Mouse (Mus musculus) bone marrow, adult 2 months (tissue): ENCODE measurements around the gene Iars. TPM values are rescaled to one million over a fixed set of nuclear protein-coding genes. Genes with fewer than 3 reads are reported as not detected.

Experiments
- H3K27ac ChIP-seq: fragments of 200-500 bp; 2 replicates; pipeline ENCODE4 v1.5.1; 2012; ENCODE audit warnings: low read depth, mild to moderate bottlenecking, control low read depth, inconsistent platforms, low read length; ENCODE audit not compliant: control insufficient read depth, poor library complexity, insufficient read depth
- H3K4me1 ChIP-seq: fragments of 200-500 bp; 2 replicates; pipeline ENCODE4 v1.6.1; 2011; ENCODE audit warnings: low read length; ENCODE audit not compliant: control insufficient read depth, insufficient read depth
- H3K4me3 ChIP-seq: fragments of 200-500 bp; replicated peaks from 2 replicates; pipeline ENCODE3; 2011; ENCODE audit warnings: mild to moderate bottlenecking, low read depth, low read length, control low read depth; ENCODE audit not compliant: control insufficient read depth
- CTCF ChIP-seq: fragments of 200-500 bp; IDR thresholded peaks from 2 replicates; pipeline ENCODE4 v1.5.1; 2011; ENCODE audit warnings: low read length, control low read depth; ENCODE audit not compliant: control insufficient read depth, insufficient read depth
- POLR2A ChIP-seq: fragments of 200-500 bp; IDR thresholded peaks from 2 replicates; pipeline ENCODE4 v1.6.1; 2011; ENCODE audit warnings: low read depth, mild to moderate bottlenecking, control low read depth, low read length, borderline replicate concordance; ENCODE audit not compliant: control insufficient read depth
- WGBS: fragments of 180-500 bp; shearing (Covaris S2); methylation state at CpG from one replicate; pipeline ENCODE4 v1.1.7; 2018; 5-methylcytosine and 5-hydroxymethylcytosine counted together
- polyA plus RNA-seq: library from polyadenylated mRNA; stranded (reverse); fragments of >200 nt; gene quantifications from 2 replicates; pipeline ENCODE4 v1.2.4, GENCODE M21; 2011; ENCODE audit warnings: low replicate concordance; ENCODE audit not compliant: missing spikeins, insufficient read depth, insufficient read length

Gene Iars
- polyA plus RNA-seq, 1 experiment: 27.5 TPM

DNA sequence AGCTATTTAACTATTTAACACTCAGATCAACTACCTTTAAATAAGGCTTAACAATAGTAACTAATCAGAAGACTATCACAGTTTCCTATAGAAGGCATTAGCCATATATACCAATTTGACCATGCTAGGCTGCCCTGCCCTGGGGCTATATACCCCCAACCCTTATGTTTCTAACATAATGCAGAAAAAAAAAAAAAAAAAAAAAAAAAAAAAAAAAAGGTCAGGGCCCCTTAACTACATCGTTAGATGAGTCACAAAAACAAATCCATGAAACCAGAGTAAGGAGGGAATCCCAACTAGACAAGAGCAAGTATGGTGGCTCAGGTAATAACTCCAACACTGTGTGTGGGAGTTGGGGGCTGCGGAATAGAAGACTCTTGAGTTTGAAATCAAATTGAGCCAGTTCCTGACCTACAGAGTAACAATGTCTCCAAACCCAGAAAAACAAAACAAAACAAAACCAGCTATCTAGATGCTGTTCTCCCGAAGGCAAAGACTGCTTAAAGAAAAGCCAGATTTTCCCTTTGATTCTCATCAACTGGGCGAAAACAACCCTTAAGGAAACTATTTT, 30.0 kb upstream of the Iars start:
- H3K27ac ChIP-seq: no peak overlapping the region
- no peaks in the 10 kb centered on the region; the same call in none of the 2 replicates for H3K4me1 ChIP-seq
- 1% methylated on average over 4 of the region's 4 CpGs for WGBS
- no peak for TF ChIP-seq CTCF
- no peak for TF ChIP-seq POLR2A
- peak overlapping the region; percentile 93 for H3K4me3 ChIP-seq

DNA sequence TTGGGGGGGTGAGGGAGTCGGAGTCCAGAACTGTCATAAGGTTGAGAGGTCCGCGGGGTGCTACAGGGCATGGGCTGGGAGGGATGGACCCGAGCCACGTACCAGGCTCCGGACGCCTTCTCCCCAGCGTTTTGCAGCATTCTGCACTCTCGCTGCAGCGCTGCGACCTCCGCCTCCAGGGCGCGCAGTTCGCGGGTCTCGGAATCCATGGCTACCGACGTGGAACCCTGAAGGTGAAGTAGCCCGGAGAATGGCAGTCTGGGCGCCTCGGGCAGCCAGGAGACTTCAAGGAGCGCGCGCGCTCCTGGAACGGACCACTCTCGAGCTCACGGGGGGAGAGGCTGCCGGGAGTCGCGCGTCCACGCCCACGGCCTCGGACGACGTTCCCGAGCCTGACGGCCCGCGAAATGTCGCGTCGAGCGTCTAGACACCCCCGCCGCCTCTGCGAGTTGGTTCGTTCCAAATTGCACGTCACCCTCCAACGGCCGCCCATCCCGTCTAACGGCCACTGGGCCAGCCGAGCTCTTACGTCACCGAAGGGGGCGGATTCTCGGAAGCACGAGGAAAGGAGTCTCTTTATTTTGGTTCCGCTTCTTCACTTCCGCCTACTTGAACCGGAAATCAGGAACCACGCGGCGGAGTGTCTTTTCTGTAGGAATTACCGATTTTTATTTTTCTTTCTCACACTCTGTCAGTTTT, 29.3 kb upstream of the Iars start, which contains the start of the genes Cenpp and Nol8:
Gene Cenpp (minus strand): TSS at position 305 of the 699 bp plus-strand sequence.
Gene Nol8 (plus strand): TSS at position 598 of the 699 bp plus-strand sequence.
- peak within 1 kb of the TSS; percentile 93 for H3K4me3 ChIP-seq
- peak; percentile 65; the same call in 1 of the 2 replicates for TF ChIP-seq POLR2A
- no peak for TF ChIP-seq CTCF
- under 1% methylated on average over 68 of the region's 68 CpGs for WGBS
- no peaks in the 10 kb centered on the region; the same call in none of the 2 replicates for H3K4me1 ChIP-seq
- peak within 1 kb of the TSS; percentile 69 for H3K27ac ChIP-seq

DNA sequence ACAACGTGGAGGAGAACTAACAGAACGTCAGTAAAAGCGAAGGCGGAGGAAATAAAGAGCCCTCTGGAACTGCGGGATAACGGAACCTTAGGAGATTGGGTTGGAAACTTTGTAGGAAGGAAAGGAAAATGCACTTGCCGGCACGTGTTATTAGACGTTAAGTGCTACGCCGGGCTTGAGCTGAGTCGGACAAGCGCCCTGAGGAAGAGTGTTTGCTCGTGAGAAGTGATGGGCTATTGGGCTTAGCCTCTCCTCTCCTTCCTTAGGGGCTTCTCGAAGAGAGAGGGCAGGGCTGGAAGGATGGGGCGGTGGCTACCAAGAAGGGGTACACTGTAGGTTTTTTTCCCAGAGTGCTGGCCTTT, 28.7 kb upstream of the Iars start:
- H3K27ac ChIP-seq: no peak overlapping the region
- TF ChIP-seq POLR2A (no peak), CTCF (no peak)

DNA sequence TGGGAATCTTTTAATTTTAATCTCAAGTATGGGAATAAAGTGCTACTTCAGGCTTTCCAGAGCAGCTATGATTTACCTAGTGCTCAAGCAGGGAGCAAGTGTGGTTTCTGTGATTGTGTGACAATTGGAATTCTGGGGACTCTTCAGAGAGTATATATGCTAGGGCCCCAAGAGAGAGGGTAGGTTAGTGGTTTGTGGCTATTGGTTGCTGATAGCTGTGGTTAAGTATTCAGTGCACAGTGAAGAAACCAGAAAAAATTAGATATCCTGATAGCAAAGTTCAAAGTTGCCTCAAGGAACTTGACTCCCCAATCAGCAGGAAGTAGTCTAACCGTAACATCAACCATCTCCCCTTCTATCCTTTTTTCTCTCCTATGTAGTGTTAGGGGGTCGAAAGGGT, 4.1 kb upstream of the Iars start:
- Histone ChIP-seq H3K4me3 (no peak overlapping the region), H3K4me1 (no peaks in the 10 kb centered on the region; the same call in none of the 2 replicates), H3K27ac (no peak overlapping the region)
- TF ChIP-seq CTCF (no peak), POLR2A (no peak)
- 59% methylated on average over 2 of the region's 2 CpGs for WGBS

More for the DNA sequence above, 28.7 kb upstream of the Iars start:
- Histone ChIP-seq H3K4me3 (peak overlapping the region; percentile 68), H3K4me1 (no peaks in the 10 kb centered on the region; the same call in none of the 2 replicates)
- under 1% methylated on average over 16 of the region's 16 CpGs for WGBS

DNA sequence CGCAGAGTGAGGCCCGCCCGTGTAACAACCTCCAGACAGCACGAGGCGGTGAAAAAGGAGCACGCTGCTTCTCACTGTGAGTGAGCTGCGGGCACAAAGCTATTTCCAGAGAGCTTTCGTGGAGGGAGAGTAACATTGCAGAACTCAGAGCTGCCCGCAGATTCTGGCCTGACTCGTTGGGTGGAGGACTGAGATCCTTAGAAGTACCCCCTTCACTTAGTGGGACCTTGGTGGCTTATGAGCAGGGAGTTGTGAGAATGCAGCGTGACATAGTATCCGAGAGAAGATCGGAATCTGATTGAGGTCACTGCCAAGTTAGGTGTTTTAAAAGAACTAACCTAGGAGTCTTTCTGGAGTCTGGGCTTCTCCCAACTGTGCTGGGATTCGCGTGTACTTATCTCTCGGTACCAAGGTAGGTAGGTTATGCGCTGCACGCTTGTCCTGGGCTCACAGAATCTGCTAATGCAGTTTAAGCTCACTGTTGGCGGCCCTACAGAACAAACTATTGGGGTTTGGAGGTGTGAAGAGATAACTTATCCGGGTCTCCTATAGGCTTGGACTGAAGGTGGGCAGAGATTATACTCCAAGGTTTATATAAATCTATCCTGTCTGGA, 440 bp downstream of the Iars start:
- Histone ChIP-seq H3K27ac (peak overlapping the region; percentile 49), H3K4me3 (peak overlapping the region; percentile 92), H3K4me1 (no peaks in the 10 kb centered on the region; the same call in none of the 2 replicates)
- WGBS: under 1% methylated on average over 20 of the region's 20 CpGs
- TF ChIP-seq POLR2A: no peak
- TF ChIP-seq CTCF: no peak

DNA sequence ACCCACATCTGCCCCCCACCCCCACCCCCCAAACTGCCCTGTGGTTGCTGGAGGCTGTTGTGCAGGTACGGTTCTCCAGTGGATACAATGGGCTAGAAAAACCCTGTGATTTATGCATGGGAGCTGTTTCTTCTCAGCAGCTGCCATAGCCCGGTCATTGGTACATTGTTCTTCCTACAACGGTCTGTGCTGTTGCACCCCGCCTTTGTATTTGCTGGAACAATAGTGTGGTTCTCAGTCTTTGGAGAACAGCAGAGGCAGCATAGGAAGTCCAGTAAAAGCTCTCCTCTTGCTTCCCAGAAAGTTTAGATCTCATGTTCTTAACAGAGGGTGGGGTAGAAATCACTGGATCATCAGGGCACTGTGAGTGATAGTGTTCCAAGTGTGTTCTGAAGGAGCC, 2.4 kb downstream of the Iars start:
- Histone ChIP-seq H3K4me3 (no peak overlapping the region), H3K27ac (no peak overlapping the region), H3K4me1 (no peaks in the 10 kb centered on the region; the same call in none of the 2 replicates)
- TF ChIP-seq CTCF: no peak
- no peak for TF ChIP-seq POLR2A
- WGBS: 66% methylated on average over 4 of the region's 4 CpGs

DNA sequence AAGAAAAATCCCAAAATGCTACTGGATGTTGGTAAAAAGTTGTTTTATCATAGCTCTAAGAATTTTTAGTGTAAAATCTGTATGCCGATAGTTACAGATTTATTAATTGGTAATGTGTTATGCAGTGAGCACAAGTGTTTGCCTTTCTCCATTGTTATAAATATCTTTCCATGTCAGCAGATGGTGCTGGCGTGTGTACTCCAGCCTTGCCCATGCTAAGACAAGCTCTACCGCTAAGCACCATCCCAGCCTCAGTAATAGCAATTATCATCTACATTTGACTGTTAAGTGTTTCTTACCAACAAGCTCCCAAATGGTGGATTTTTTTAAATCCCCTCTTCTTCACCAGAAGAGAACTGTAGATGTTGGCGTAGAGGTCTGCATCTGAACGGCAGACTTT, 9.2 kb downstream of the Iars start:
- no peak overlapping the region for H3K4me3 ChIP-seq
- no peak overlapping the region for H3K27ac ChIP-seq
- no peak for TF ChIP-seq CTCF
- TF ChIP-seq POLR2A: no peak
- WGBS: 95% methylated on average over 5 of the region's 5 CpGs
- no peaks in the 10 kb centered on the region for H3K4me1 ChIP-seq

DNA sequence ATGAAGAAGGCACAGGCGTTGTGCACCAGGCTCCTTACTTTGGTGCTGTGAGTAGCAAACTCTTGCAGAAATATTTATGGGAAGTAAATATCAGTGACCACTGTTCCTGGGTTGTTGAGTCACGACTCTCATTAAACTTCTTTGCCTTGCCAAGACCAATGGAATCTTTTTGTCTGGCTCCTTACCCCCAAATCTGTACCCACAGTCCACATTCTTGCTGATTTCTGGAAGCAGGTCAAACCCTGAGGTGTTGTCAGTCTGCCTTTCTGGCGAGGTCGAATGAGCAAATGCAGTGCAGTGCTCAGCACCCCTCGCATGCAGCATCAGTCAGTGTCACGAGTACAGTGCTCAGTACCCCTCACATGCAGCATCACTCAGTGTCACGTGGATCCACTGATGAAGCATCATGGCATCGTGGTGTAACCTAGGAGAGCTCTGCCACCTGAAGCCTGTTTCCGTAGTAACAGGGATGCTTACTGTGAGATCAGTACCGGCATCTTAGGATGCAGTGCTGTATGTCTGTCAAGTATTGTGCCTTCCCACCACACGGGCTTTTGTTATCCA, 21.4 kb downstream of the Iars start:
- WGBS: 90% methylated on average over 11 of the region's 11 CpGs
- H3K27ac ChIP-seq: no peak overlapping the region
- no peaks in the 10 kb centered on the region for H3K4me1 ChIP-seq
- TF ChIP-seq CTCF: no peak
- no peak for TF ChIP-seq POLR2A
- no peak overlapping the region for H3K4me3 ChIP-seq

DNA sequence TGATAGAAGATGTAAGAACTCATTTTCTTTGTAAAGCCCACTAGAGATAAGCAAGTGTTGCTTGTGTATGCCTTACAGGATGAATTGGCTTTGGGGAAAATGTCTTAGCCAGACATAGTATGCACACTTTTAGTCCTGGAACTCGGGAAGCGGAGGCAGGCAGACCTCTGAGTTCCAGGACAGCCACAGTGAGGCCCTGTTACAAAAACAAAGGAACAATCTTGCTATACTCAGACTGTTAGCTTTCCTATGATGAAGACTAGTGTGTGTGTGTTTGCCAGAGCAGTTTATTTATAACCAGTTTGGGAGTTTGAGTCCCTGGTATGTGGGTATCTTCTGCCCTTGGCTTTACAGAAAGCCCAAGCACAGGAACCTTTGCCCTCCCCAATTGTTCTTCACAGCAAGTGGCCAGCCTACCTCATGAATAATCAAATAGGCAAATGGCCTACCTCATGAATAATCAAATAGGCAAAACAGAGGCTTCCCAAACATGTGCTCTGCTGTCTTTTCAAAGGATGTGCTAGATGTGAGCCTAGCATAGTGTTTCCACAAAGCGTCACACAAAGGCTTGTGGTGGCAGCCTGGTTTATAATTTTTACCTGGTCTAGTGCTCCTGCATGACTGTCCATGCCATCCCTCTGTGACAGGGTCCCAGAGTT, 24.3 kb downstream of the Iars start:
- TF ChIP-seq CTCF (no peak), POLR2A (no peak)
- Histone ChIP-seq H3K4me3 (no peak overlapping the region), H3K4me1 (no peaks in the 10 kb centered on the region), H3K27ac (no peak overlapping the region)
- WGBS: 96% methylated on average over 3 of the region's 3 CpGs
